Mouse (Mus musculus) cerebellum, adult 9-10 months (tissue): ENCODE results near the gene Sgsh.
"Not testable (repeated sequence)": the region's sequence is repeated elsewhere in the genome, so short reads cannot be mapped to it uniquely, and the experiment has no call there.

Experiments used
- DNase-seq: peaks from one replicate; pipeline ENCODE4 v3.0.0; 2022

Gene Sgsh

GRCm38 (mm10) chr11:119355443-119356385 lies at the start of gene Sgsh, which contains the start of gene Slc26a11:
Gene Sgsh, minus strand, starts transcription at chr11:119355536.
Gene Slc26a11, plus strand, starts transcription at chr11:119355557.
- DNase-seq = peak; percentile 77

GRCm38 (mm10) chr11:119404627-119405026 lies 49.3 kb upstream of the Sgsh start:
- DNase-seq = no peak

GRCm38 (mm10) chr11:119402501-119403160 lies 47.3 kb upstream of the Sgsh start:
- DNase-seq = no peak

- no peak for DNase-seq
Measured at GRCm38 (mm10) chr11:119396461-119396860, 41.1 kb upstream of the Sgsh start.

GRCm38 (mm10) chr11:119395931-119396330 lies 40.6 kb upstream of the Sgsh start:
- DNase-seq = no peak

- no peak for DNase-seq
Measured at GRCm38 (mm10) chr11:119395394-119395793, 40.1 kb upstream of the Sgsh start.

GRCm38 (mm10) chr11:119394210-119394609 lies 38.9 kb upstream of the Sgsh start:
- no peak for DNase-seq

- no peak for DNase-seq
Measured at GRCm38 (mm10) chr11:119393483-119393804, 38.1 kb upstream of the Sgsh start.

GRCm38 (mm10) chr11:119392800-119393482 lies 37.6 kb upstream of the Sgsh start, which contains the start of gene Rnf213:
Gene Rnf213, plus strand, starts transcription at chr11:119393100.
- DNase-seq = peak; percentile 12

- no peak for DNase-seq
Measured at GRCm38 (mm10) chr11:119392001-119392614, 36.8 kb upstream of the Sgsh start.

GRCm38 (mm10) chr11:119391386-119392000 lies 36.2 kb upstream of the Sgsh start:
- no peak for DNase-seq

- DNase-seq = peak; percentile 15
Measured at GRCm38 (mm10) chr11:119390271-119391231, 35.2 kb upstream of the Sgsh start.

GRCm38 (mm10) chr11:119389851-119390270 lies 34.5 kb upstream of the Sgsh start:
- DNase-seq = peak; percentile 25

GRCm38 (mm10) chr11:119387273-119387672 lies 31.9 kb upstream of the Sgsh start:
- DNase-seq = not testable (repeated sequence)

- DNase-seq = no peak
Measured at GRCm38 (mm10) chr11:119386306-119386705, 31.0 kb upstream of the Sgsh start.

GRCm38 (mm10) chr11:119384904-119385303 lies 29.6 kb upstream of the Sgsh start:
- no peak for DNase-seq

- DNase-seq = no peak
Measured at GRCm38 (mm10) chr11:119382338-119382850, 27.1 kb upstream of the Sgsh start.

- no peak for DNase-seq
Measured at GRCm38 (mm10) chr11:119381631-119382337, 26.4 kb upstream of the Sgsh start.

GRCm38 (mm10) chr11:119378551-119378950 lies 23.2 kb upstream of the Sgsh start:
- DNase-seq = no peak

GRCm38 (mm10) chr11:119377326-119377725 lies 22.0 kb upstream of the Sgsh start:
- DNase-seq = no peak
